26 mouse cellular contexts compared by ENCODE assay signal in the genomic region with DNA sequence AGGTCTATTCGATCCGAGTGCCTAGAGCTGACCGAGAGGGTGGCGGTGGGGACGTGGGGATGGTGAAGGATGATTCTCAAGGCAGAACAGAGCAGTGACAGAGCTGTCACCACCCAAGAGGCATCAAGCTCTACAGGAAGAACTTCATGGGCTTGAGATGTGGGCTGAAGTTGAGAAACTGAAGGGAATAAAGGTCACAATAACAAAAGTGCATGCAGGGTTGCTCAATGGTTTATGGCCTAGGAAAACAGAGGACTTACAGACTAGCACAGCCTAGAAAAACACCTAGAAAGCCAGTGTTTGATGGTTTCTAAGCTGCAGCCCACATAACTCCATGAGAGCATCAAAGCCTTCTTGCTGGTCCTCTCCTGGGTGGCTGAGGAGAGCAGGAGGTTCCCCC.
"Had no signal": no experiment of that assay in that cellular context is flagged by ENCODE, and none has a peak within 500 bp of the region (broad histone marks: within the 10 kb centered on the region; RNA-seq: fewer than 3 reads in every experiment).

No protein-coding gene starts in this region.

- ATAC-seq: forebrain, postnatal 0 days; hindbrain, embryonic 16.5 days; inflammation-experienced regulatory T-cells, adult 6 months had no signal

- DNase-seq: forebrain, postnatal 0 days; gastrocnemius, postnatal 14 days; heart, adult 2 months; heart, postnatal 10 days; heart, postnatal 4 days; kidney, adult 11 months; kidney, adult 2 months; kidney, adult 9 months; kidney, postnatal 14 days; kidney, postnatal 36 days; layer of hippocampus, adult 9-11 months; layer of hippocampus, postnatal 36 days; left cerebral cortex, postnatal 4 days; liver, embryonic 13.5 days had no signal

- H3K4me1 ChIP-seq: heart, embryonic 10.5 days; hindbrain, embryonic 10.5 days; hindbrain, embryonic 12.5 days; kidney, embryonic 15.5 days; limb, embryonic 13.5 days; limb, embryonic 15.5 days had no signal

- H3K9me3 ChIP-seq: heart, embryonic 10.5 days; heart, embryonic 12.5 days; hindbrain, embryonic 10.5 days; hindbrain, embryonic 12.5 days; kidney, embryonic 15.5 days; limb, embryonic 13.5 days; limb, embryonic 15.5 days; liver, embryonic 13.5 days; liver, embryonic 15.5 days had no signal

- H3K9ac ChIP-seq: forebrain, postnatal 0 days; heart, embryonic 12.5 days; hindbrain, embryonic 12.5 days; hindbrain, embryonic 14.5 days; kidney, embryonic 15.5 days; limb, embryonic 13.5 days; limb, embryonic 15.5 days; liver, embryonic 13.5 days; liver, embryonic 15.5 days had no signal

- H3K27me3 ChIP-seq: heart, embryonic 12.5 days; hindbrain, embryonic 12.5 days; kidney, embryonic 15.5 days; limb, embryonic 13.5 days; limb, embryonic 15.5 days; liver, embryonic 13.5 days; liver, embryonic 15.5 days had no signal

- H3K27ac ChIP-seq: heart, adult 2 months; heart, embryonic 10.5 days; hindbrain, embryonic 10.5 days; hindbrain, embryonic 12.5 days; hindbrain, embryonic 14.5 days; kidney, embryonic 15.5 days; kidney, postnatal 0 days; limb, embryonic 13.5 days; limb, embryonic 15.5 days; liver, embryonic 13.5 days; liver, embryonic 15.5 days had no signal

- H3K4me2 ChIP-seq: heart, embryonic 12.5 days; hindbrain, embryonic 12.5 days; hindbrain, embryonic 14.5 days; kidney, embryonic 15.5 days; limb, embryonic 13.5 days; limb, embryonic 15.5 days; liver, embryonic 13.5 days; liver, embryonic 15.5 days had no signal

- H3K4me3 ChIP-seq: heart, adult 2 months; heart, embryonic 10.5 days; heart, embryonic 12.5 days; hindbrain, embryonic 10.5 days; hindbrain, embryonic 12.5 days; kidney, embryonic 15.5 days; limb, embryonic 13.5 days; limb, embryonic 15.5 days; liver, embryonic 13.5 days; liver, embryonic 15.5 days had no signal
